Mouse (Mus musculus) E14TG2a.4 (cell line): ENCODE data around the gene Mettl23.

Experiments used
- CTCF ChIP-seq: conservative IDR thresholded peaks from 2 replicates; pipeline ENCODE4 v1.5.1; 2014; ENCODE audit warnings: low read length
- NANOG ChIP-seq: IDR thresholded peaks from 2 replicates; pipeline ENCODE4 v1.6.1; 2014; ENCODE audit warnings: borderline replicate concordance, low read length, mixed read lengths
- POU5F1 ChIP-seq: IDR thresholded peaks from 2 replicates; pipeline ENCODE4 v1.6.1; 2014; ENCODE audit warnings: low read length, borderline replicate concordance

DNA sequence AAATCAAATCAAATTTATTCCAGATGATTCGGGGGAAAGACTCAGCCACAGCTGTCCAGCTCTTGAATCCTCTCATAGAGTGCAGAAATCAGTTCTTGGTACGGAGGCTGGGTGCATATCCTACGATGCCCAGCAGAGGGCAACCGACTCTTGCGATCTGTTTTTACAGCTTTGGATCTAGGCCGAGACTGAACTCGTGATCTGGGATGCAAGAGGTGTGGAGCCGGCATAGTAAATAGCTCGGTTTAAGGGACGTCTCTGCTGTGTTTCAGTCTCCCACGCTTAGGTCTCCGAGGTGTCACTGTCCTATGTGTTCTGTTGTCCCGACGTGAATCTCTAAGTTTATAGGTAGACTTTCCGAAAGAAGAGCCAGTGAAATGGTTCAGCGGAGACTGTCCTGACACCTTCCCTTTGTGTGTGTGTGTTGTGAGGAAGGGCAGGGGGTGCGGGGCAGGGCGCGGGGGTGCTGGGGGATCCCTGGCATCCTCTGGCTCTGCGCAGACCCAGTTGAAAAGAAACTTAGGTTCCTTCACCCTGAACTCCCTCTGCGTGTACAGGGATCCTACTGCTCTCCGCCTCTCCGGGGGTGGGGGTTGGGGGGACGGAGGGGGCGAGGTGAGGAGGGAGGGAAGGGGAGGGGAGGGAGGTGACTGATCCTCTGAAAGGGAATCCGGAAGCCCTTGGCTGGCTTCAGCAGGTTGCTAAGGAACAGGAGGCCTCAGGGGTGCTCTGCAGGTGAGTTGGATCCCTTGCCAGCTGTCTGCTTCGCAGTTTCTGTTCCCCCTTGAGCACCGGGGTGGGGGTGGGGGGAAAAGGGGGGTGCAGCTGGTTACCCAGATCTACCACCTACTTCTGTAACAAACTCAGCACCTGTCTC lies 42.4 kb downstream of the Mettl23 start:
- TF ChIP-seq CTCF: peak; percentile 98
- no peak for TF ChIP-seq NANOG
- no peak for TF ChIP-seq POU5F1
